Mouse (Mus musculus) neural tube, embryonic 12.5 days (tissue): Measurements from ENCODE around the gene Clca3a1. TPM values are rescaled to one million over a fixed set of nuclear protein-coding genes. Genes with fewer than 3 reads are reported as not detected.

Source experiments
- ATAC-seq: fragments of 200-750 bp; cut with Nextera tagmentation; 2 replicates; pipeline ENCODE4 v1.8.0; 2017; ENCODE audit warnings: low read depth, mild to moderate bottlenecking, moderate TSS enrichment, moderate library complexity; ENCODE audit not compliant: low FRiP score
- H3K27ac ChIP-seq: fragments of 300-500 bp; sonication (generic); 2 replicates; pipeline ENCODE4 v1.5.1; 2016
- H3K27me3 ChIP-seq: fragments of 300-500 bp; sonication (generic); replicated peaks from 2 replicates; pipeline ENCODE4 v1.6.1; 2016; ENCODE audit warnings: mild to moderate bottlenecking
- H3K36me3 ChIP-seq: fragments of 300-500 bp; sonication (generic); 2 replicates; pipeline ENCODE4 v1.6.1; 2016; ENCODE audit warnings: mild to moderate bottlenecking
- H3K4me1 ChIP-seq: fragments of 300-500 bp; sonication (generic); 2 replicates; pipeline ENCODE4 v1.6.1; 2016
- H3K4me2 ChIP-seq: fragments of 300-500 bp; sonication (generic); replicated peaks from 2 replicates; pipeline ENCODE4 v1.6.1; 2016; ENCODE audit warnings: mild to moderate bottlenecking
- H3K4me3 ChIP-seq: fragments of 300-500 bp; sonication (generic); 2 replicates; pipeline ENCODE4 v1.5.1; 2016
- H3K9ac ChIP-seq: fragments of 300-500 bp; sonication (generic); 2 replicates; pipeline ENCODE4 v1.6.1; 2016; ENCODE audit warnings: mild to moderate bottlenecking
- H3K9me3 ChIP-seq: fragments of 300-500 bp; sonication (generic); 2 replicates; pipeline ENCODE4 v1.6.1; 2016; ENCODE audit warnings: mild to moderate bottlenecking
- WGBS: fragments of 180-500 bp; shearing (Covaris S2); methylation state at CpG from one replicate; pipeline ENCODE4 v1.1.7; 2016; 5-methylcytosine and 5-hydroxymethylcytosine counted together
- polyA plus RNA-seq: library from polyadenylated mRNA; unstranded; fragments of >200 nt; fragmentation: Nextera tagmentation; extraction: Ambion mirVana; gene quantifications from 2 replicates; pipeline ENCODE4 v1.2.1, GENCODE M21; 2016

Gene Clca3a1
- polyA plus RNA-seq, 1 experiment from 2014 or later, result 0.19 TPM

DNA sequence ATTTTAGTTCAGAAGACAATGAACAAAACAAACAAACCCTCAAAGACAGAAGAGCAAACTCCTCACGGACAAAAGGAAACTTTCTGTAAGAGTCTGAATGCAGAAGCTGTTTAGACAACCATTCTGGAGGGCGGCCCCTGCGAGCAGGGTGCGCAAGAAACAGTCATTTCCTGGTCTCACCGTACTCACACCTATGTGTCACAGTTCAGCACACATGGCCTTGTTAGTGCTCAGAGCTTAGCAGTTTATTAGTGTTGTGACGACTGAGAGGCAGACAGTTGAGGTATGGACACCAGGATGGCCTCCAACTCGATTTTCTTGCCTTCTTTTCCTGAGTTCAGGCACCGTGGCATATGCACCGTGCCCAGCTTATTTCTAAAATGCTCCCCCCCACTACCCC lies 44.9 kb downstream of the Clca3a1 start:
- no peak for ATAC-seq
- 0 out of 2 replicates have a peak overlapping the region, but pooled peaks have one; percentile 5 for H3K4me2 ChIP-seq

DNA sequence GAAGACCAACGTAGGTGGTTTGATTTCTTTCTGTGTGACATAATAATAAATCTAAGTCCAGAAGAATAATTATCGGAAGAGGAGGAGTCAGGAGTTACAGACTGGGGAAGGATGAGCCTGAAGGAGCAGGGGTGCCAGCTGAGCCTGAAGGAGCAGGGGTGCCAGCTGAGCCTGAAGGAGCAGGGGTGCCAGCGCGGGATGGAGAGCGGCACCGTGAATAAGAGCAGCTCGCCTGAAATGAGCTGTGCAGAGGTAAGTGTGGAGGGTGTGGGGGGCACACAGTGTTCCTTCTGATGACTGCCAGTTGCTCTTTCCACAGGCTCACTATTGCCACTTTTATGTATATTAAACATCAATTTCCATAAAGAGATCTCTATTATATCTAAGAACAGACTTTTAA lies 45.7 kb downstream of the Clca3a1 start:
- ATAC-seq, result no peak
- Histone ChIP-seq H3K36me3 (peaks cover 9% of the 10 kb centered on the region), H3K4me2 (no peak overlapping the region), H3K4me3 (no peak overlapping the region), H3K9me3 (no peaks in the 10 kb centered on the region), H3K9ac (no peak overlapping the region), H3K4me1 (peaks cover 22% of the 10 kb centered on the region), H3K27me3 (no peaks in the 10 kb centered on the region), H3K27ac (no peak overlapping the region)
- WGBS, result 73% methylated on average over 7 of the region's 7 CpGs

More for the DNA sequence above, 44.9 kb downstream of the Clca3a1 start:
- WGBS, result 41% methylated on average over 9 of the region's 9 CpGs
- Histone ChIP-seq H3K27me3 (no peaks in the 10 kb centered on the region), H3K36me3 (peaks cover 9% of the 10 kb centered on the region), H3K4me3 (no peak overlapping the region), H3K9ac (no peak overlapping the region), H3K4me1 (peaks cover 22% of the 10 kb centered on the region), H3K9me3 (no peaks in the 10 kb centered on the region), H3K27ac (no peak overlapping the region)

DNA sequence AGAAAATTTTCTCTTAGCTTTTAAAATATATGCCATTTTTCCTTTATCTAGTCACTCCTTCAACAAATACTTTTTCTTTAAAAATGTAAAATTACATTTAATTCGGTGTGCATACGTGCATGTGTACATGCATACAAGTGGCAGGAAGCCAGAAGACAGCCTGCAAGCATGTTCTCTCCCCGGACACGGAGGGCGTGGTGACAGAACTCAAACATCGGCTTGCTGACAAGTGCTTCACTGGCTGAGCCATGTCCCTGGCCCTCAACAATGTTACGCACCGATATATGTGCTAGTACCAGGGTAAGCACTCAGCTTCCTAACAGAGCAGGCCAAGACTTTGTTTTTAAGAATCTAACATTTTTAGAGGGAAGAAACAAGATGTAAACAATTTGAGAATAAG lies 46.2 kb downstream of the Clca3a1 start:
- Histone ChIP-seq H3K36me3 (peaks cover 9% of the 10 kb centered on the region), H3K4me3 (no peak overlapping the region), H3K4me1 (peaks cover 22% of the 10 kb centered on the region), H3K27me3 (no peaks in the 10 kb centered on the region), H3K9me3 (no peaks in the 10 kb centered on the region), H3K4me2 (no peak overlapping the region), H3K27ac (no peak overlapping the region), H3K9ac (no peak overlapping the region)
- 90% methylated on average over 8 of the region's 8 CpGs for WGBS
- ATAC-seq, result no peak

DNA sequence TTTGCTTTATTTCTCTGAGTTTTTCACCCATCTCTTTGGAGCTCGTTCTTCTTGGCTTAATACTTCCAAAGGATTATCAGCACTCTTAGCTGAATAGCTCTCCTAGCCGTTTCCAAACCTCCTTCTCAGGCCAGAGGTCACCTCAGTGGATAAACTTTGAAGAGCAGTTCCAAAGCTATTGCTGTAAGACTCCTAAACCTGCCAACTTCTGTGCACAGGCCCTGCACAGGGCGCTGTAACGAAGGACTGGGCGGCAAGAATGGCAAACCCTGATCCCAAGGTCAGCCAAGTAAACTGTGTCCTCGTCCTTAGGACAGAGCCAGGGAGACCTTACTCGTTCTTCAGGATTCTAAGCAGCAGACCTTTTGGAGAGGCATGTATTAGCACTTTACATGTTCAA lies 46.7 kb downstream of the Clca3a1 start:
- no peak for ATAC-seq
- peaks cover 9% of the 10 kb centered on the region for H3K36me3 ChIP-seq
- no peaks in the 10 kb centered on the region for H3K9me3 ChIP-seq
- no peak overlapping the region for H3K27ac ChIP-seq
- WGBS, result 81% methylated on average over 7 of the region's 7 CpGs
- peaks cover 20% of the 10 kb centered on the region for H3K4me1 ChIP-seq
- no peak overlapping the region for H3K4me3 ChIP-seq
- H3K9ac ChIP-seq, result no peak overlapping the region
- H3K4me2 ChIP-seq, result no peak overlapping the region
- no peaks in the 10 kb centered on the region for H3K27me3 ChIP-seq

DNA sequence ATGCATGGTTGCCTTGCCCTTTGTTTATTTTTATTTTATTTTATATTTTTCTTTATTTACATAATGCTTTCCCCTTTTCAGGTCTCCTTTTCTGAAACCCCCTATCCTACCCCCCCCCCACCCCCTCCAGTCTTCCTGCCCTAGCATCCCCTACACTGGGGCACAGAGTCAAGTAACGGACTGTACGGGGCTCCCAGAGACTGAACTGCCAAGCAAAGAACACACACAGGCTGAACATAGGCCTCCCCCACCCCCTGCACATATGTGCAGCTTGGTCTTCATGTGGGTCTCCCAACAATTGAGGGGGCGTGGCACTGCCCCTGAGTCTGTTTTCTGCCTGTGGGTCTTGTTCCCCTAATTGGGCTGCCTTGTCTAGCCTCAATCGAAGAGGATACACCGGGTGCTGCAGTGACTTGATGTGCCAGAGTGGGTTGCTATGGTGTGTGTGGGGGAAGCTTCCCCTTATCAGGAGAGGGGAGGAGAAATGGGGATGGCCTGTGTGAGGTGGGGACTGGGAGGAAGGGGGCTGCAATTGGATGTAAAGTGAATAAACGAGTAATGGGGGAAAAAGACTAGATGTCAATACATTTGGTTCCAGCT lies 49.1 kb downstream of the Clca3a1 start:
- WGBS, result 82% methylated on average over 6 of the region's 6 CpGs
- ATAC-seq, result 0 out of 2 replicates have a peak, but pooled peaks have one; percentile 41
- peaks cover 20% of the 10 kb centered on the region for H3K36me3 ChIP-seq

DNA sequence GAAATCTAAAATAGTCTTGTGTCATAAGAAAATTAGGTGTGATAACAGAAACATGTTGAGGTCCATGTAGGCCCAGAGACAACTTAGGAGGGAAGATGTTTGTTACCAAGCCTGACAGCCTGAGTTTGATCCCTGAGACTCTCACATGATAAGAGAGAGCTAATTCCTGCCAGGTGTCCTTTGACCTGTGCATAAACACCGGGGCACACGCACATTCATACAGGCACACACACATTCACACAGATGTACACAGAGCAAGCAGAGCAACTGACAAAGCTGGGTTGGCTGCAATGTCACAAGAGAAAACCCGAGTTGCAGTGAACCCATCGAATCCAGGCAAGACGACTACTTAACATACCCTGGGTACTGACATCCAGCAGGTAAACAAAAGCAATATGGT lies 52.2 kb downstream of the Clca3a1 start:
- Histone ChIP-seq H3K4me1 (no peaks in the 10 kb centered on the region), H3K9me3 (no peaks in the 10 kb centered on the region), H3K27me3 (no peaks in the 10 kb centered on the region), H3K4me3 (no peak overlapping the region), H3K36me3 (peaks cover 24% of the 10 kb centered on the region), H3K27ac (no peak overlapping the region), H3K9ac (no peak overlapping the region), H3K4me2 (no peak overlapping the region)
- no peak for ATAC-seq
- WGBS, result 89% methylated on average over 5 of the region's 5 CpGs

More for the DNA sequence above, 49.1 kb downstream of the Clca3a1 start:
- Histone ChIP-seq H3K4me1 (peaks cover 6% of the 10 kb centered on the region), H3K27ac (no peak overlapping the region), H3K4me3 (no peak overlapping the region), H3K4me2 (no peak overlapping the region), H3K9me3 (no peaks in the 10 kb centered on the region), H3K27me3 (no peaks in the 10 kb centered on the region), H3K9ac (no peak overlapping the region)

DNA sequence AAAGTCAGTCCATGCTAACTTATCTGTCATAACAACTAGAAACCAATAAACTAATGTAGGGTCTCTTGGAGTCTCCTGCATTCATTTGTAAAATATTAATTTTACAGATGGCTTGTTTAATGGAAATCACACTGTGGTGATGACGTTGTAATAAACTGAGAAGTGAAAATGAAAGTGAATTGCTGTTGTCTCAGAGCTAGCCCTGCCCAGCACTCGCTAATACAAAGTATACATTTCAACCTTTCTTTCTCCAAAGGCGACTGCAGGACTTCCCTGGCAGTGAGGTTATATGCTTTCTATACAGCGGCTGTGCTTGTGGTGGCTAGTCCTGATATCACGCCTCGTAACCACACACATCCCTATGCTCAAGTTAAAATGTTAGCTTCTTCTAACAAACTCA lies 56.8 kb downstream of the Clca3a1 start:
- 93% methylated on average over 6 of the region's 6 CpGs for WGBS
- Histone ChIP-seq H3K4me1 (no peaks in the 10 kb centered on the region), H3K27ac (no peak overlapping the region), H3K4me2 (no peak overlapping the region), H3K9me3 (no peaks in the 10 kb centered on the region), H3K4me3 (no peak overlapping the region), H3K9ac (no peak overlapping the region), H3K27me3 (no peaks in the 10 kb centered on the region), H3K36me3 (peaks cover 34% of the 10 kb centered on the region)
- no peak for ATAC-seq

DNA sequence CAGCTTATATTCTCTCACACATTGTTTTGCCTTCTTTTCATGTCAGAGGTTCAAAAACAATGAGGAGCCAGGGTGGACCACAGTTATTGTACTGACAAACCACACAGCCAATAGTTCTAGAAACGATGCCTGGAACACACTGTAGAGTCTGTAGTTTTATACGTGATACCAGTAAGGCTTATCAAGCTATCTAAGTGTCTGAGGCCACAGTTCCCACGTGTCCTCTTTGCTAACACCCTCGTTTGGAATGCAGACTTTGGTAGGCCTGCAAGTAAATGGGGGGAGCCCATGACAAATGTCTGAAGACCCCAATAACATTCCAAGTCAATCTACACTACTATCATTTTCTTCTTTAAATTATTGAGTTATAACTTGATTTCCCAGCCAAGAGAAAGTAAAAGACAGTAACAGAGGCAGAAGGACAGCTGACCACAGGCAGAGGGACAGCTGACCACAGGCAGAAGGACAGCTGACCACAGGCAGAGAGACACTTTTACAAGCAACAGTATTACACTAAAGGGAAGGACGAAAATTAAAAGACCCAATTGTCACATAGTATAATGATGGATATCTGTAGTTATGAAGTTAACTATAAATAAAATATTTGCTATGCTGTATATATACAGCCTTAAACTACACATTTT lies 61.9 kb downstream of the Clca3a1 start:
- no peaks in the 10 kb centered on the region for H3K27me3 ChIP-seq
- 89% methylated on average over 5 of the region's 5 CpGs for WGBS
- H3K4me1 ChIP-seq, result no peaks in the 10 kb centered on the region
- no peak overlapping the region for H3K4me3 ChIP-seq
- no peak for ATAC-seq
- H3K4me2 ChIP-seq, result no peak overlapping the region
- peaks cover 53% of the 10 kb centered on the region for H3K36me3 ChIP-seq
- H3K9me3 ChIP-seq, result no peaks in the 10 kb centered on the region
- no peak overlapping the region for H3K27ac ChIP-seq
- H3K9ac ChIP-seq, result no peak overlapping the region

DNA sequence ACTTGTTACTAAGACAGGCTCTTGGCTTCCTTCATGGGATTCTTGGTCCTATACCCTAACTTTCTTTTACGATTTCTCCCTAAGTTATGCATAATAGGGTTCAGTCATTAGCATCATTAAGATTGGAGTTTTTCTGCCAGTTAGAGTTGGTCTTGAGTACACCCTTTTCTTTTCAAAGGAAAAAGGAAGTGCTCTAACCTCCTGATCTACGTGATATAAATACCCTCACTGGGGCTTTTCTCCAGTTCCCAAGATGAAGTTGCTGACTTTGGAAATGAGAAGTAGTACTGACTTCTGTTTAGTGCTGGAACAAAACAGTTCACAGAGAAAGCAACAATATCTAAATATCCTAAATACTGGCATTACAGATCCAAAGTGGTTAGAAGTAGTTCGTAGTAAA lies 62.8 kb downstream of the Clca3a1 start:
- H3K27me3 ChIP-seq, result no peaks in the 10 kb centered on the region
- H3K9ac ChIP-seq, result no peak overlapping the region
- H3K4me2 ChIP-seq, result no peak overlapping the region
- 90% methylated on average over 3 of the region's 3 CpGs for WGBS
- ATAC-seq, result no peak
- H3K9me3 ChIP-seq, result no peaks in the 10 kb centered on the region
- no peak overlapping the region for H3K27ac ChIP-seq
- H3K4me3 ChIP-seq, result no peak overlapping the region
- peaks cover 55% of the 10 kb centered on the region for H3K36me3 ChIP-seq
- H3K4me1 ChIP-seq, result no peaks in the 10 kb centered on the region

DNA sequence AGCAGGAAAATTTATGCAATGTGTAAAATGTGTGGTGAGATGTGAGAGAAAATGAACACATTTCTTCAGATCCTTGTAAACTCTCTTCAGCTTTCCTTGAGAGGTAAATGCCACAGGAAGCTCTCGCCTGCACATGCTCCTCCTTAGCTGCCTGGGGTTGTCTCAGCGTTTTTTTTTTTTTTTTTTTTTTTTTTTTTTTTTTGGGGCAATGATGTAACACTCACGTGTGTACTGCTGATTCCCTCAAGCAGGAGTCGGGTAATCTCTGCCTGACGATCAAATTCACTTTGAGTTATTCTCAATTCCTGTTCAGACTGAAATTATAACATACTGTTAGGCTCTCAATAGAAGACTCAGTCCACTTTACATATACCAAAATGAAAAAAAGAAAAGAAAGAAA lies 63.6 kb downstream of the Clca3a1 start:
- H3K4me3 ChIP-seq, result no peak overlapping the region
- H3K27me3 ChIP-seq, result no peaks in the 10 kb centered on the region
- H3K9me3 ChIP-seq, result no peaks in the 10 kb centered on the region
- 81% methylated on average over 5 of the region's 5 CpGs for WGBS
- H3K27ac ChIP-seq, result no peak overlapping the region
- peaks cover 51% of the 10 kb centered on the region for H3K36me3 ChIP-seq
- no peak for ATAC-seq
- H3K4me1 ChIP-seq, result no peaks in the 10 kb centered on the region
- no peak overlapping the region for H3K4me2 ChIP-seq
- H3K9ac ChIP-seq, result no peak overlapping the region

DNA sequence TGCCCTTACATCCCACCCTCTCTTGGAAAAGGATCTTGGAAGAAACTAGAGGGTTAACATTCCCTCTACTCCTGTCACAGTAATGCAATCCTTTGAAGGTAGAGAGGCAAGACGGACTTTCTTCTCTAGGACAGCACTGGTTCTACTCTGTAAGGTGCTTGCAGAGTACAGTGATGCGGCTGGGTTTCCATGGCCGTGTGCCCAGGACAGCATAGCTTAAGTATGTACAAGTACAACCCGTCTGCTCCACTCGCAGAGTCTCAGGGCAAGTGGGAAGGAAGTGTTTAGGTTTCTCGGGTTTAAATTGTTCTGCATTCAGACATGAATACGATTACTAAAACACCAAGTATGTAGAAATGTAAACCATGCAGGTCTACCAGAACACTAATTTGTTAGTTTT lies 65.8 kb downstream of the Clca3a1 start:
- Histone ChIP-seq H3K27me3 (no peaks in the 10 kb centered on the region), H3K27ac (no peak overlapping the region), H3K9ac (no peak overlapping the region), H3K36me3 (peaks cover 41% of the 10 kb centered on the region), H3K4me1 (no peaks in the 10 kb centered on the region), H3K4me3 (no peak overlapping the region), H3K4me2 (no peak overlapping the region), H3K9me3 (no peaks in the 10 kb centered on the region)
- 92% methylated on average over 7 of the region's 7 CpGs for WGBS
- ATAC-seq, result no peak

DNA sequence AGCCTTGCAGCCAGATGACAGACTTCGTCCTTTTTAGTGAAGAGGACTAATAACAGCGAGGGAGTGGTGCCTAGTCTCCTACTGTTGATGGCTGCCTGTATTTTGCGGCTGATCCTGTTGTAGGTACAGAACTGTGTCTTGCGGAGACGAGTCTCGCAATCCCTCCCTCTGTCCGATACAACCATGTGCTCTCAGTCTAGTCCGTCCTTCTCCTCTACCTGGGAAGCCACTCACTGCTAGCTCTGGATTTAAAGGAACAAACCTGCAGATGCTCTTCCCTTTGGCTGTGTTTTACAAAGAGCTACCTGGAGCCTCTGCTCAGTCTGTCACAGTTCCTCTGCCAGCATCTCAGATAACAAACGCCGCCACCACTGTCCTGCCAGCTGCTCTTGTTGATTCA lies 66.7 kb downstream of the Clca3a1 start:
- H3K4me3 ChIP-seq, result no peak overlapping the region
- H3K9ac ChIP-seq, result no peak overlapping the region
- no peak overlapping the region for H3K4me2 ChIP-seq
- ATAC-seq, result no peak
- peaks cover 40% of the 10 kb centered on the region for H3K36me3 ChIP-seq
- 91% methylated on average over 10 of the region's 10 CpGs for WGBS
- H3K4me1 ChIP-seq, result 0 out of 2 replicates have a peak, but pooled peaks cover 3% of the 10 kb centered on the region
- no peak overlapping the region for H3K27ac ChIP-seq
- H3K9me3 ChIP-seq, result no peaks in the 10 kb centered on the region
- no peaks in the 10 kb centered on the region for H3K27me3 ChIP-seq

DNA sequence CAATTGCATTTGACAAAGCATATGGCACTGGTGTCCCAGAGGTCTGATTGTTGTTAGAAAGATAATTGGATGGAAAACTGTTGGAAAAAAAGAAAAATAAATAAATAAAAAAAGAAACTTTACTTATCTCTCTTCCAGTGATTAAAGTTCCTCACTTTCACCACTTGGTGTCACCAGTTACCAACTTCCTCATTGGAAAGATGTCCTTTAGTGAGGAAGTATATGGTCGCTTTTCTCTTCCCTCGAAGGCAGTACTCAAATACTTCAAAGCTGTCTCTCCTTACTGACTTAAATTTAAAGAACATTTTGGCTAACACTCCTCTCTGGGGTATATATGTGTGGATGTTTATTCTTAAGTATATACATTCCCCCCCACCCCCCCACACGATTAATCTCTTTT lies 68.7 kb downstream of the Clca3a1 start:
- 0 out of 2 replicates have a peak, but pooled peaks cover 3% of the 10 kb centered on the region for H3K4me1 ChIP-seq
- no peaks in the 10 kb centered on the region for H3K27me3 ChIP-seq
- H3K4me3 ChIP-seq, result no peak overlapping the region
- 70% methylated on average over 3 of the region's 3 CpGs for WGBS
- H3K4me2 ChIP-seq, result no peak overlapping the region
- no peak overlapping the region for H3K27ac ChIP-seq
- H3K9me3 ChIP-seq, result no peaks in the 10 kb centered on the region
- H3K36me3 ChIP-seq, result peaks cover 42% of the 10 kb centered on the region
- ATAC-seq, result no peak
- H3K9ac ChIP-seq, result no peak overlapping the region
